Mouse (Mus musculus) heart, postnatal 10 days (tissue): ENCODE measurements around the gene Mfsd8. TPM values are rescaled to one million over a fixed set of nuclear protein-coding genes. Genes with fewer than 3 reads are reported as not detected.
"Not testable (repeated sequence)": the region's sequence is repeated elsewhere in the genome, so short reads cannot be mapped to it uniquely, and the experiment has no call there.

Experiments
- DNase-seq, 2 experiments: peaks; one replicate each; pipeline ENCODE4 v3.0.0; 2021
- intact Hi-C: fragments of 180-260 bp; cut with DNase I; formaldehyde crosslinking; loops from one replicate; pipeline ENCODE4 v1.15.1; 2025
- total RNA-seq, 2 experiments: library from RNA; stranded (reverse); gene quantifications; 2 replicates each; pipeline ENCODE4 v1.2.3; 2021

Gene Mfsd8
- total RNA-seq = 10 to 100 TPM; 15.3 to 16.3 TPM

GRCm38 (mm10) chr3:40846473-40846956, at the start of gene Mfsd8:
Mfsd8 (minus strand) TSS chr3:40846886.
- intact Hi-C loops = loop anchor here (5.0 kb wide), 1 partner anchor 46 kb away; no protein-coding TSS in a partner anchor
- peak; percentile 96 to 98 for DNase-seq

- intact Hi-C loops = loop anchor here (5.0 kb wide), 1 partner anchor 47 kb away; the partner anchor contains the start of genes Abhd18 and Mfsd8
- peak in 1 of 2 experiments; percentile 45 for DNase-seq
These were observed 47.6 kb upstream of the Mfsd8 start for GRCm38 (mm10) chr3:40894336-40894735.

DNA sequence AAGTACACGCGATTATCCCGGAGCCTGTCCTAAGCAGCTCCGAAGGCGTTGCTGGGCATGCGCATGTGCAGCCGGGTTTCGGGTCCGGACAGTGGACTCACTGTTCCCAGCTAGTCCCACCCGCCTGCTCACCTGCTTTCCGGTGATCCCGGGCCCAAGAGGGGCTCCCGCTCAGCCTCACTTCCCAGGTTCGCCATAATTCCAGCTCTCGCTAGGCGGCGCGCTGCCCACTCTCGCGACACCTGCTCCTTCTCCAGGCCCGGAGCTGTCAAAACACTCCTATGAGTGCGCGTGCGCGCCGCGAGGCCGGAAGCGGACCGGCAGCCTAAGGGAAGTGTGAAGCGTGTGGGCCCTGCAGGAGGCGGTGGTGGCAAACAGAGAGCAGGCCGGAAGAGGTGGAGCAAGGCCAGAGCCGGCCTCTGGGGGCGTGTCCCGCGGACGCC, 47.2 kb upstream of the Mfsd8 start:
- intact Hi-C loops = loop anchor here (5.0 kb wide), 1 partner anchor 47 kb away; the partner anchor contains the start of genes Abhd18 and Mfsd8
- DNase-seq = peak; percentile 98 to 99

- DNase-seq, intact Hi-C loops: not testable (repeated sequence)
These were observed 6.5 kb upstream of the Mfsd8 start for GRCm38 (mm10) chr3:40853123-40853738.

- intact Hi-C loops = loop anchor here (5.0 kb wide), 1 partner anchor 44 kb away; no protein-coding TSS in a partner anchor
- DNase-seq = not testable (repeated sequence)
These were observed 1.2 kb upstream of the Mfsd8 start for GRCm38 (mm10) chr3:40847936-40848335.

- DNase-seq = peak; percentile 58 to 65
- intact Hi-C loops = loop anchor here (5.0 kb wide), 1 partner anchor 45 kb away; no protein-coding TSS in a partner anchor
These were observed 332 bp upstream of the Mfsd8 start for GRCm38 (mm10) chr3:40847018-40847417.

DNA sequence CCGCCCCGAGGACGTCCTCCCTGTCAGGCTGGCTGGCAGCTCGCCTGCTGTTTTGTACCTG, 101 bp upstream of the Mfsd8 start, which contains the start of gene Abhd18:
Gene Abhd18, plus strand, starts transcription at position 14 of the 61 bp plus-strand sequence.
- DNase-seq = not testable (repeated sequence)
- intact Hi-C loops = loop anchor here (5.0 kb wide), 1 partner anchor 46 kb away; no protein-coding TSS in a partner anchor

DNA sequence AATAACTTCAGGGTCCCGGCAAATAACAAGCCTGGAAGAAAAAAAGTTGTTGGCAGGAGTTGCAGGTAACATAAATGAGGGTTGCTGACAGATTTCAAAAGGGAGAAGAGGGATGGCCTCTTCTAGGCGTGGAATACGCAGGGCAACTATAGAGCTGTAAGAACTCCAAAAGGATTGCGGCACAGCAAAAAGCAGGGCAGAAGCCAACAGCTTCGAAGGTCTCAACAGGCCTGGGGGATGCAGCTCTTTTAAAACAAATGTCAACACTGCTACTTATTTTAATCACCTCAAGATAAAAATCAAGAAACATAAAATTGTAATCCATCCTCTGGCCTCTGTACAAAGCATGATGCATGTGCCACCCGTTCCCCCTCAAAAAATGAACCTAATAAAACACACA, 1.2 kb downstream of the Mfsd8 start:
- intact Hi-C loops = loop anchor here (5.0 kb wide), 1 partner anchor 47 kb away; no protein-coding TSS in a partner anchor
- peak; percentile 12 to 14 for DNase-seq

DNA sequence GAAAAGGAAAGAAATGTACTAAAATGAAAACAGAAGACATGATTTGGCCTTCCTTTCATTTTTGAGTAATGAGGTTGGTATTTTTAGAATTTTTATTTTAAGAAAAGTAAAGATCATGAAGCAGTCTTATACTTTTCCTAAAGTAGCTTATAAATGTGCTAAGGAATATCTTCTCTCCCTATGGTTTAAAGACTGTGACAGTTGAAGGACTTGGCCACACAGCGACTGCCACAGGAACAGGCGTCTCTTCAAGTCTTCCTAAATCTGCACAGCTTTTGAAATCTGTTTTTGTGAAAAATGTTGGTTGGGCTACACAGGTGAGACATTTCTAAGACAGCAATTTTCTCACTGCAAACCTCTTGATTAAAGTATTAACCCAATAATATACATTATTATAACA, 33.4 kb downstream of the Mfsd8 start:
- intact Hi-C loops = no loop called here
- no peak for DNase-seq

GRCm38 (mm10) chr3:40809894-40810293, 36.8 kb downstream of the Mfsd8 start:
- intact Hi-C loops = no loop called here

DNA sequence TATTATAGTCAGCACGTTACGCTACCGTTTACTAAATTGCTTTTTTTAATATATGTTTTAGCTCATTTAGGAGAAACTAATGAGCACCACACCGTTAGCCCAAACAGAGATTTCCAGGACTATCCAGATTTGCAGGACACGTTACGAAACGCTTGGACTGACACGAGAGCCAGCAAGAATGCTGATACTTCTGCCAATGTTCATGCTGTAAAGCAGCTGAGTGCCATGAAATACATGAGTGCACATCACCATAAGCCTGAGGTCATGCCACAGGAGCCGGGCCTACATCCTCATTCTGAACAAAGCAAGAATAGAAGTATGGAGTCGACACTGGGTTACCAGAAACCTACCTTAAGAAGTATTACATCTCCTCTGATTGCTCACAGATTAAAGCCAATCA, 38.0 kb downstream of the Mfsd8 start:
- no peak for DNase-seq
- intact Hi-C loops = no loop called here

More at GRCm38 (mm10) chr3:40809894-40810293, 36.8 kb downstream of the Mfsd8 start:
- DNase-seq = no peak

DNA sequence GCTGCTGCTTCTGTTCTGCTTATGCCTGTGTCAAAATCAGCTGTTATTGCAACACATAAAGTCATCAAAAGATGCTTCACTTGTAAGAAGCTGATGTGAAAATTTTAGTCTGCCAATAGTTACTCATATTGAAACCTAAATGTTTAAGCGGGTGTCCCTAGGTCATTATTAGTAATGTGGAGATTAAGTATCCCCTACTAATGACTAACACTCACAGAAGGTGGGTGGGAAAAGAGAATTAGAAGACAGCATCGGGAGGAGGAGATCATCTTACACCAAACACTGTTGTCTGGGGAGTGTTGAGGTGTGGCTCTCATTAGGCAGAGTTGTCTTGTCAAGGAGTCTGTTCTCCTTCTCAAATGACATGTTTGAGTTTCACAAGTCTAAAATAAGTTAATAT, 39.8 kb downstream of the Mfsd8 start:
- intact Hi-C loops = no loop called here

DNA sequence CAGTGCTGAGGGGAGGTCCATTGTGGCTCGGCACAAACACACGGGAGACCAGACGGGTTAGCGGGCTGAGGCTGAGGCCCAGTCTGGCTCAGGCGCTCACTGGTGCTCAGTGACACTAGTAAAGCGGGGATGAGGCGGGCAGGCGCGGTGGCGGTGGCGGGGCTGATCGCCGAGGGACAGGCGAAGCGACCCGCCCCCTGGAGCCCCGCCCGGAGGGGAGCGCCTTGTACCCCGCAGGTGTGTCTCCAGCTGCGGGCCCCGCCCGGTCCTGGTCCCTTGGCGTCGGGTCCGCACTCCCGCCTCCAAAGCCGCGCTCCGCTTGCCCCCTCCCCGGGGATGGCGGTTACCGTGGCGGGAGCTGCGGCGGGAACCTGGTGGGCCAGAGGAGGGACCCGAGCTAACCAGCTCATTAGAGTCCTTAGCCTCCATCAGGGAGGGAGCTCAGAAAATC, 46.3 kb downstream of the Mfsd8 start:
- intact Hi-C loops = no loop called here
- DNase-seq = no peak

More for the DNA sequence above, 39.8 kb downstream of the Mfsd8 start:
- no peak for DNase-seq

DNA sequence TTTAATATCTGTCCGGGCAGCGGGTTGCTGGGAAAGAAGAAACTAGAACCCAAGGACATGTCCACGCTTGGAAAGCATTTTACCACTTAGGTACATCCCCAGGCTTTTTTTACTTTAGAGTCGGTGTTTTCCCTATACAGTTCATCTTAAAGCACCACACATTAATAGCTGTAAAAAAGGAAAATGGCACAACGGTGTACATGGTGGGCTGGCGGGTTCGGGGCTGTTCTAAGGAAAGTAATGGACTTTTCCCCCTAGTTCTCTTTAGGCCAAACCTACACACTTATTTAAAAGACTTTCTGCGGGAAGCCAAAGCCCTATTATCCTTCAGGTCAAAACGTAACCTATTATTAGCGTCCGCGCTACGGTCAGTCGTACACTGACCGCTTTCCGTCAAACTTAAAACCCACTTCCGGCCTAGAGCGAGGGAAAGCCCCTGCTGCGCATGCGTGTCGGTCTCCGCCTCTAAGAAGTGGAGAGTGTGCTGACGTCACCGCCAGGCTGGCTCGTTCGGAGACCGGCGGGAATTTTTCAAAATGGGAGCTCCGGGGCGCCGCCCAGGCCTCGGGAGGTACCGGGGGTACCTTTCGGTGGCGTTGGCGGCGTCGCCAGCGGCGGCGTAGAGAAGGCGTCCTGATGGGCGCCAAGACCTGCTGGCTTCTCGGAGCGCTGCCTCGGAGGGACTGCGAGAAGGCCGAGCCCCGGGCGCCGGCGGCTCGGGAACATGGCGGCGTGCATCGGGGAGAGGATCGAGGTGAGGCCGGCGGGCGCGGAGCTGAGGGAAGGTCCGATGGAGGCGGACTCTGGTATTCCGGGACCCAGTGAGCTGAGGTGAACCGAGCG, 46.9 kb downstream of the Mfsd8 start, which contains the start of gene Plk4:
Gene Plk4, plus strand, starts transcription at position 490 of the 843 bp plus-strand sequence.
- DNase-seq = peak; percentile 98
- intact Hi-C loops = loop anchor here (5.0 kb wide), 1 partner anchor 943 kb away; the partner anchor contains the start of genes D3Ertd751e and Sclt1

GRCm38 (mm10) chr3:40798500-40798899, 48.2 kb downstream of the Mfsd8 start:
- intact Hi-C loops = loop anchor here (5.0 kb wide), 1 partner anchor 944 kb away; the partner anchor contains the start of genes D3Ertd751e and Sclt1
- DNase-seq = peak; percentile 51 to 56

DNA sequence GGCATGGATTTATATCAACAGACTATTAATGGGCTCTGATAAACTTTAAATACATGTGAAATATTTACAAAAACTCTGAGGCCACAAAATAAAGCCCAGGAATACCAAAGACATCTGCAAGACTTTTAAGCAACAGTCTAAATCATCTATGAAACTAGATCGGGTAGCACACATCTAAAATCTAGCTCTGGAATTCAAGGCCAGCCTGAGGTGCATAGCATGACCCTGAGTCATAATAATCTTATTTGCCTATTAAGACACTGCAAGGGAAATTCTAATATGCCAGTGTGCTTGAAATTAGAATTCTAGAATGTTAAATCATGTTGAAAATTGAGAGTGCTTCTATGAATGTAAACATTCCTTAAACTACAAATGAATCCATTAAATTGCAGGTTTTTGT, 48.6 kb downstream of the Mfsd8 start:
- intact Hi-C loops = loop anchor here (5.0 kb wide), 1 partner anchor 944 kb away; the partner anchor contains the start of genes D3Ertd751e and Sclt1
- DNase-seq = no peak

DNA sequence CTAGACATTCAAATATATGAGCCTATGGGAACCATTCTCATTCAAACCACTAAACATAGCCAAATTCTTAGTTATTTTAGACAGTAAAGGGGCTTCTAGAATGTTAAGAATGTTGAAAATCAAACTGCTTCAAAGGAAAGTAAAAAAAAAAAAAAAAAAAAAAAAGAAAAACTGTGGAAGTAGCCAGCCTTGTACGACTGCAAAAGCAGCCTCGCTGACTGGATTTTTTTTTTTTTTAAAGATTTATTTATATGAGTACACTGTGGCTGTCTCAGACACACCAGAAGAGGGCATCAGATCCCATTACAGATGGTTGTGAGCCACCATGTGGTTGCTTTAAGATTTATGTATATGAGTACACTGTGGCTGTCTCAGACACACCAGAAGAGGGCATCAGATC, 52.9 kb downstream of the Mfsd8 start:
- DNase-seq = no peak
- intact Hi-C loops = no loop called here
